Mouse (Mus musculus) heart, postnatal 0 days (tissue): ENCODE measurements around the gene Arsa. TPM values are rescaled to one million over a fixed set of nuclear protein-coding genes. Genes with fewer than 3 reads are reported as not detected.

Source experiments
- ATAC-seq: fragments of 200-750 bp; cut with Nextera tagmentation; 2 replicates; pipeline ENCODE4 v1.8.0; 2017; ENCODE audit warnings: low read depth, moderate number of reproducible peaks, moderate library complexity; ENCODE audit not compliant: insufficient read depth
- DNase-seq: peaks from one replicate; pipeline ENCODE4 v3.0.0-alpha.2; 2016; ENCODE audit warnings: low spot score
- H3K27ac ChIP-seq: fragments of 300-500 bp; sonication (generic); 2 replicates; pipeline ENCODE4 v1.5.1; 2014; ENCODE audit warnings: low read depth, mild to moderate bottlenecking
- H3K27me3 ChIP-seq: fragments of 300-500 bp; sonication (generic); 2 replicates; pipeline ENCODE4 v1.6.1; 2014; ENCODE audit warnings: low read length, mixed read lengths; ENCODE audit not compliant: control insufficient read depth, insufficient read depth
- H3K36me3 ChIP-seq: fragments of 300-500 bp; sonication (generic); replicated peaks from 2 replicates; pipeline ENCODE4 v1.6.1; 2014; ENCODE audit warnings: low read length, mixed read lengths; ENCODE audit not compliant: control insufficient read depth, insufficient read depth
- H3K4me1 ChIP-seq: fragments of 300-500 bp; sonication (generic); 2 replicates; pipeline ENCODE4 v1.6.1; 2014; ENCODE audit warnings: antibody characterized with exemption; ENCODE audit not compliant: control insufficient read depth, insufficient read depth
- H3K4me2 ChIP-seq: fragments of 300-500 bp; sonication (generic); 2 replicates; pipeline ENCODE4 v1.6.1; 2014; ENCODE audit warnings: low read depth, mild to moderate bottlenecking, low read length, moderate library complexity
- H3K4me3 ChIP-seq: fragments of 300-500 bp; sonication (generic); 2 replicates; pipeline ENCODE4 v1.5.1; 2014; ENCODE audit warnings: low read depth, low read length
- H3K9ac ChIP-seq: fragments of 300-500 bp; sonication (generic); replicated peaks from 2 replicates; pipeline ENCODE4 v1.6.1; 2014; ENCODE audit warnings: low read depth, low read length, mixed read lengths
- H3K9me3 ChIP-seq: fragments of 300-500 bp; sonication (generic); replicated peaks from 2 replicates; pipeline ENCODE4 v1.6.1; 2016; ENCODE audit warnings: low read length; ENCODE audit not compliant: control insufficient read depth
- CTCF ChIP-seq: IDR thresholded peaks from 2 replicates; pipeline ENCODE4 v1.5.1; 2016; ENCODE audit warnings: antibody characterized with exemption, control low read depth, low read depth
- EP300 ChIP-seq: IDR thresholded peaks from 2 replicates; pipeline ENCODE4 v1.6.1; 2016; ENCODE audit warnings: antibody characterized with exemption, low read depth
- WGBS: fragments of 180-500 bp; shearing (Covaris S2); extraction: QIAGEN DNeasy Blood & Tissue Kit; methylation state at CpG from one replicate; pipeline ENCODE4 v1.1.7; 2014; 5-methylcytosine and 5-hydroxymethylcytosine counted together
- polyA plus RNA-seq: library from polyadenylated mRNA; unstranded; fragments of >200 nt; fragmentation: Nextera tagmentation; extraction: Ambion mirVana; gene quantifications from 2 replicates; pipeline ENCODE4 v1.2.1, GENCODE M21; 2015
- total RNA-seq: library from RNA; depleted of rRNA; stranded (reverse); fragments of >200 nt; gene quantifications from 2 replicates; pipeline ENCODE4 v1.2.3, GENCODE M21; 2014; ENCODE audit warnings: low replicate concordance

Arsa gene
- total and polyA plus RNA-seq, 2 experiments from 2014 or later = 10.4 to 14.1 TPM

DNA sequence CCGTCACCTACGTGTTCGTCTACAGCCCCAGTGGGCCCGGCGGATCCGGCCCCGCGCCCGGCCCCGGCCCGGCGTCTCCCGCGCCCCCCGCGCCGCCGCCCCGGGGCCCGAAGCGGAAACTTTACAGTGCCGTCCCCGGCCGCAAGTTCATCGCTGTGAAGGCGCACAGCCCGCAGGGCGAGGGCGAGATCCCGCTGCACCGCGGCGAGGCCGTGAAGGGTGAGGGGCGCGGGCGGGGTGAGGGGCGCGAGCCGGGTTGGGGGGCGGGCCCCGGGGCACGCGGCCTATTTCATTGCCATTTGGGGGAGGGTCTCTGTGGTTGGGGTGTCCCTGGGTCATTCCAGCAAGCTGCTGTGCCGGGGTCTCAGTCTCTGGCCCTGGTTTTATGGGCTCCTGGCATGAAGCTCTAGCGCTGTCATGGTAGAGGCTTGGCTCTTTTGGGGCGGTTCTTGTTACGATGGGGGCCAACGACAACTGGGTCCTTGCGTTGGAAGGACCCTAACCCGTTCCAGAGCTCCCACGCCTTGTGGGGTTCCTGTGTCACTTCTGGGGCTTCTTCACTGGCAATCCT, 46.9 kb upstream of the Arsa start:
- 0 out of 2 replicates have a peak overlapping the region, but pooled peaks have one; percentile 15 for H3K9ac ChIP-seq
- WGBS = 28% methylated on average over 25 of the region's 52 CpGs

DNA sequence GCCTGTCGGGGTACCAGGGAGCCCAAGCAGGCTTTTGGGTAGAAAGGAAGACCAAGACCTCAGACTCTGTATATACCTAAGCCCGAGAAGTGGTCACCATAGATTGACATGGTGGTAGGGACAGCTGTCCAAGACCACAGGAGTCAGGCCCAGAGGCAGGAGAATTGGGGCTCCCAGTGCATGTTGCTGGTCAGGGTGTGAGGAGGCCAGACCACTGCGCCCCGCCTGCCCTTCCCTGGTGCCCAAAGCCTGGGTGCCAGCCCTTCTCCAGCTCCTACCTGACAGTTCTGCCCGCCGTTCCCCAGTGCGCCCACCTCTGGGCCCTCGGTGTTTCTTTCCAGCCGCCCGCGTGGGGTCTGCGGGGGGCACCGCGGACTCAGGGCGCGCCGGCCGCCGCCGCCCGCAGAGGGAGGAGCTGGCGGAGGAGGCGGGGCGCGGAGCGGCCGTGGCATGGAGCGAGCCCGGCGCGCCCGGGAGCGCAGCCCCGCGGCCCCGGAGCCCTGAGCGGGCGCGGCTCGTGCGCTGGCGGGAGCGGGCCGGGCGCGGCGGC, 46.1 kb upstream of the Arsa start:
- Histone ChIP-seq H3K9me3 (no peaks in the 10 kb centered on the region), H3K9ac (no peak overlapping the region), H3K27ac (no peak overlapping the region), H3K4me3 (peak overlapping the region; percentile 46), H3K4me1 (no peaks in the 10 kb centered on the region), H3K27me3 (peaks cover 34% of the 10 kb centered on the region), H3K36me3 (no peaks in the 10 kb centered on the region), H3K4me2 (peak overlapping the region; percentile 83)
- 37% methylated on average over 15 of the region's 47 CpGs for WGBS
- ATAC-seq (0 out of 2 replicates have a peak, but pooled peaks have one; percentile 43), DNase-seq (no peak)
- TF ChIP-seq EP300 = no peak
- TF ChIP-seq CTCF = no peak

More for the DNA sequence above, 46.9 kb upstream of the Arsa start:
- Histone ChIP-seq H3K4me2 (peak overlapping the region; percentile 83), H3K4me3 (peak overlapping the region; percentile 53), H3K36me3 (no peaks in the 10 kb centered on the region), H3K27me3 (peaks cover 34% of the 10 kb centered on the region), H3K9me3 (no peaks in the 10 kb centered on the region), H3K27ac (no peak overlapping the region), H3K4me1 (no peaks in the 10 kb centered on the region)
- no peak for TF ChIP-seq EP300
- no peak for TF ChIP-seq CTCF
- DNase-seq = no peak
- ATAC-seq = no peak

DNA sequence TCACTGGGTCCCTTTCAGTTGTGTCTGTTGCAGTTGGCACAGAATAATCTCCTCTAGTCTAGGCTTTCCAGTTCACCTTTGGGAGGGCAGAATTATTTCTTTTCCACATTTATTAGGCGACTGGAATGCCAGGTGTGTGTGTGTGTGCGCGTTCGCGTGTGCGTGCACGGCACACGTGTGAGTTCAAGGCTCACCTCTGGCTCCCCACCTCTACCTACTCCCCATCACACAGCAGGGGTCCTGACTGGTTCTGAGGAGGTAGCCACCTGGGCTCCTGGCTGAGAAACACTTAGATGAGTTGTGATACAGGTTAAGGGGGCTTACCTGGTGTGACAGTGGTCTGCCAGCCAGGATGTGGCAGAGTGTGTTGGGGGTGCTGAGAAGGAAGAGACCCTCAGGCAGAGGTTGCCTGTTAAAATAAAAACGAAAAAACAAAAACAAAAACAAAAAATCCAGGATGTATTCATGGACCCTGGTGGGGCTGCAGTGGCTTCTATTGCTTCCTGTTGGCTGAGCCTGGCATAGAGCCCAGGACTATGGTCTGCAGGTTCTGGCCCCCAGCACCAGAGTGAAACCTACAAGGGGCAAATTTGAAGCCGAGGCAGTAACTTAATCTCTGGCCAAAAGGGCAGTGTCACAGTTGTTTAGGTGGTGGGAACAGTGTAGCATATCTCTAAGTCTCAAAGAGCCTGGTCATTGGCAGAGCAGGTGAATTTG, 45.5 kb upstream of the Arsa start:
- TF ChIP-seq EP300 = no peak
- no peak for TF ChIP-seq CTCF
- Histone ChIP-seq H3K9ac (no peak overlapping the region), H3K4me3 (no peak overlapping the region), H3K4me2 (no peak overlapping the region), H3K36me3 (no peaks in the 10 kb centered on the region), H3K27me3 (peaks cover 34% of the 10 kb centered on the region), H3K9me3 (no peaks in the 10 kb centered on the region), H3K4me1 (no peaks in the 10 kb centered on the region), H3K27ac (no peak overlapping the region)
- DNase-seq = no peak
- 76% methylated on average over 10 of the region's 10 CpGs for WGBS
- no peak for ATAC-seq

DNA sequence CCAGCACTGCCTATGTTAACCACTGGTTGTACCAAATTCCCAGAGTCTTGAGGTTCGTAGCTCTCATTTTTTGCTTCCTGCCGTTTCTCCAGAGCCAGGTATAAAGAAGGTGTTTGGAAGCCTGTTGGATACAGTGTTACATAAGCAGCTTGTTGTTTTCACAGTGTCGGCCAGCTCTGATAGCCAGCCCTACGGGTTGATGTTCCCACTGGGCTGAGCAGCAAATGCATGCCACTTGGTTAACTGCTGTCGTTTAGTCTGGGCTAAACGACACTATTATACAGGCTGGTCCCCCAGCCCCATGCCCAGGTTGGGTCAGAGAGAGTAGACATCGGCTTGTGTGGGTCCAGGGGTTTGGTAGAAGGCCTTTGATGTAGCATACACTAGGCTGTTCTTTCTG, 44.7 kb upstream of the Arsa start:
- WGBS = 59% methylated on average over 7 of the region's 7 CpGs
- H3K4me2 ChIP-seq = no peak overlapping the region
- ATAC-seq (no peak), DNase-seq (no peak)
- TF ChIP-seq CTCF (no peak), EP300 (no peak)
- no peaks in the 10 kb centered on the region for H3K4me1 ChIP-seq
- H3K36me3 ChIP-seq = no peaks in the 10 kb centered on the region
- H3K9me3 ChIP-seq = no peaks in the 10 kb centered on the region
- H3K9ac ChIP-seq = no peak overlapping the region
- H3K27me3 ChIP-seq = peaks cover 34% of the 10 kb centered on the region
- no peak overlapping the region for H3K4me3 ChIP-seq
- H3K27ac ChIP-seq = no peak overlapping the region

DNA sequence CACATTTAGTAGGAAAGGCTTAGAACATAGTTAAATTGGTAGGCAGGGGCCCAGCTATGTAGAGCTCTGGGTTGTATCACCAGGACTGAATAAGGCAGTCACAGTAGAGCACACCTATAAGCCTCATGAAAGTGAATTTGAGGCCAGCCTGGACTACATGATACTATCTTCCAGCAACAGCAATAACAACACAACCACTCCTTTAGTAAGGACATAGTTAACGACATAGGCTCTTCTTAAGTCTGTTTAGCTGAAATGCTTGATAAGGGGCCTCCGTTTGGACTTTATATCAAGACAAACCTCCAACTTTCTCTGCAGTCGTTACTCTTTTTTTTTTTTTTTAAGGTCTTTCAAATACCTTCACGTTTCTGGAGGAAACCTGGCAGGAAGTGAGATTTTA, 35.5 kb upstream of the Arsa start:
- no peaks in the 10 kb centered on the region for H3K9me3 ChIP-seq
- H3K4me3 ChIP-seq = no peak overlapping the region
- no peak overlapping the region for H3K4me2 ChIP-seq
- WGBS = 62% methylated on average over 4 of the region's 4 CpGs
- H3K4me1 ChIP-seq = no peaks in the 10 kb centered on the region
- H3K36me3 ChIP-seq = no peaks in the 10 kb centered on the region
- H3K27me3 ChIP-seq = no peaks in the 10 kb centered on the region
- H3K9ac ChIP-seq = no peak overlapping the region
- no peak overlapping the region for H3K27ac ChIP-seq
- ATAC-seq = no peak
- no peak for DNase-seq
- TF ChIP-seq EP300 (no peak), CTCF (no peak)
